Mouse (Mus musculus): ENCODE data around the gene Mill1. TPM values are rescaled to one million over a fixed set of nuclear protein-coding genes. Genes with fewer than 3 reads are reported as not detected.
"Not testable (repeated sequence)": the region's sequence is repeated elsewhere in the genome, so short reads cannot be mapped to it uniquely, and the experiment has no call there.

The Mill1 gene
- not detected in 2 replicates for polyA plus RNA-seq (2015; fragmentation: Nextera tagmentation; extraction: Ambion mirVana)

- Histone ChIP-seq H3K36me3 (ENCODE audit: insufficient read depth, low read length) (no peaks in the 10 kb centered on the region), H3K9ac (replicated peaks; ENCODE audit: low read depth) (no peak within 1 kb of the TSS), H3K27me3 (replicated peaks; ENCODE audit: insufficient read depth, low read length) (no peaks in the 10 kb centered on the region), H3K4me3 (ENCODE audit: low read depth, low read length) (no peak within 1 kb of the TSS), H3K4me2 (replicated peaks; ENCODE audit: low read depth, low read length) (no peak within 1 kb of the TSS), H3K27ac (ENCODE audit: low read length) (no peak within 1 kb of the TSS), H3K9me3 (ENCODE audit: low read length) (no peaks in the 10 kb centered on the region), H3K4me1 (ENCODE audit: insufficient read depth, low read depth, low read length) (no peaks in the 10 kb centered on the region)
- ATAC-seq (no peak), DNase-seq (ENCODE audit: low spot score) (no peak)
- WGBS: 50% methylated on average over 1 of the region's 1 CpGs
- TF ChIP-seq CTCF (IDR thresholded peaks at IDR 0.05) (no peak), EP300 (IDR thresholded peaks at IDR 0.05) (no peak)
These were observed at the start of gene Mill1 for GRCm38 (mm10) chr7:18245047-18245446. TSS of gene Mill1 (plus strand) at chr7:18245347.

- H3K27ac ChIP-seq (ENCODE audit: low read length): no peak overlapping the region
- no peak overlapping the region for H3K4me3 ChIP-seq (ENCODE audit: low read depth, low read length)
- TF ChIP-seq CTCF (IDR thresholded peaks at IDR 0.05) (no peak), EP300 (IDR thresholded peaks at IDR 0.05) (no peak)
- H3K9me3 ChIP-seq (ENCODE audit: low read length): no peaks in the 10 kb centered on the region
- DNase-seq (ENCODE audit: low spot score) (no peak), ATAC-seq (no peak)
- no peaks in the 10 kb centered on the region for H3K27me3 ChIP-seq (replicated peaks; ENCODE audit: insufficient read depth, low read length)
- H3K4me2 ChIP-seq (replicated peaks; ENCODE audit: low read depth, low read length): no peak overlapping the region
- H3K36me3 ChIP-seq (ENCODE audit: insufficient read depth, low read length): no peaks in the 10 kb centered on the region
- 14% methylated on average over 9 of the region's 9 CpGs for WGBS
- no peaks in the 10 kb centered on the region for H3K4me1 ChIP-seq (ENCODE audit: insufficient read depth, low read depth, low read length)
- H3K9ac ChIP-seq (replicated peaks; ENCODE audit: low read depth): no peak overlapping the region
These were observed 34.2 kb upstream of the Mill1 start for GRCm38 (mm10) chr7:18210938-18211337.

GRCm38 (mm10) chr7:18214699-18215098 is 30.4 kb upstream of the Mill1 start:
- Histone ChIP-seq H3K4me2 (replicated peaks; ENCODE audit: low read depth, low read length) (no peak overlapping the region), H3K9ac (replicated peaks; ENCODE audit: low read depth) (no peak overlapping the region), H3K27me3 (replicated peaks; ENCODE audit: insufficient read depth, low read length) (no peaks in the 10 kb centered on the region), H3K9me3 (ENCODE audit: low read length) (no peaks in the 10 kb centered on the region), H3K36me3 (ENCODE audit: insufficient read depth, low read length) (no peaks in the 10 kb centered on the region), H3K4me1 (ENCODE audit: insufficient read depth, low read depth, low read length) (no peaks in the 10 kb centered on the region), H3K4me3 (ENCODE audit: low read depth, low read length) (no peak overlapping the region), H3K27ac (ENCODE audit: low read length) (no peak overlapping the region)
- TF ChIP-seq EP300 (IDR thresholded peaks at IDR 0.05) (no peak), CTCF (IDR thresholded peaks at IDR 0.05) (no peak)
- DNase-seq (ENCODE audit: low spot score): no peak
- no peak for ATAC-seq
- 68% methylated on average over 1 of the region's 1 CpGs for WGBS

- Histone ChIP-seq H3K9me3 (ENCODE audit: low read length) (no peaks in the 10 kb centered on the region), H3K27ac (ENCODE audit: low read length) (no peak overlapping the region), H3K36me3 (ENCODE audit: insufficient read depth, low read length) (no peaks in the 10 kb centered on the region), H3K4me2 (replicated peaks; ENCODE audit: low read depth, low read length) (no peak overlapping the region), H3K9ac (replicated peaks; ENCODE audit: low read depth) (no peak overlapping the region), H3K27me3 (replicated peaks; ENCODE audit: insufficient read depth, low read length) (no peaks in the 10 kb centered on the region), H3K4me1 (ENCODE audit: insufficient read depth, low read depth, low read length) (no peaks in the 10 kb centered on the region), H3K4me3 (ENCODE audit: low read depth, low read length) (no peak overlapping the region)
- TF ChIP-seq EP300 (IDR thresholded peaks at IDR 0.05): no peak
- no peak for TF ChIP-seq CTCF (IDR thresholded peaks at IDR 0.05)
- WGBS: 56% methylated on average over 2 of the region's 2 CpGs
- ATAC-seq (no peak), DNase-seq (ENCODE audit: low spot score) (no peak)
These were observed 6.6 kb upstream of the Mill1 start for GRCm38 (mm10) chr7:18238561-18238960.

DNA sequence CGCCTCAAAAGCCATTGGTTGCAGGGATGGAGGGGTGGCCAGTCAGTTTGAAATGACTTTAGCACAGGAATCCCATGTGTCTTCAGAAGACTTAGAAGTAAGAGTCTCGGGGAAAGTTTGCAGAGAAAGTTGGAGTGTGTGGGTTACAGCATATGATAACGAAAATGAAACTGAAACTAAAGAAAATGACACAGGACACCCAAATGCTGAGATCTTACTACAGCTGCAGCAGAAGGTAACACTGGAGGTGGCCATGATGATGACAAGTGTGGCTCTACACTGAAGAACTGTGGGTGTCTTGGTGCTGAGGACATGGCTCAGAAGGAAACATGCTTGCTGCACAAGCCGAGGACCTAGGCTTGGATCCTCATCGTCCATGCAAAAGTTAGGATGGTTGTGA is 3.9 kb upstream of the Mill1 start:
- Histone ChIP-seq H3K4me2 (replicated peaks; ENCODE audit: low read depth, low read length) (no peak overlapping the region), H3K36me3 (ENCODE audit: insufficient read depth, low read length) (no peaks in the 10 kb centered on the region), H3K9me3 (ENCODE audit: low read length) (no peaks in the 10 kb centered on the region), H3K4me3 (ENCODE audit: low read depth, low read length) (no peak overlapping the region), H3K9ac (replicated peaks; ENCODE audit: low read depth) (no peak overlapping the region), H3K27me3 (replicated peaks; ENCODE audit: insufficient read depth, low read length) (no peaks in the 10 kb centered on the region), H3K4me1 (ENCODE audit: insufficient read depth, low read depth, low read length) (no peaks in the 10 kb centered on the region), H3K27ac (ENCODE audit: low read length) (no peak overlapping the region)
- DNase-seq (ENCODE audit: low spot score) (no peak), ATAC-seq (no peak)
- WGBS: 80% methylated on average over 5 of the region's 5 CpGs
- TF ChIP-seq EP300 (IDR thresholded peaks at IDR 0.05): no peak
- TF ChIP-seq CTCF (IDR thresholded peaks at IDR 0.05): no peak

DNA sequence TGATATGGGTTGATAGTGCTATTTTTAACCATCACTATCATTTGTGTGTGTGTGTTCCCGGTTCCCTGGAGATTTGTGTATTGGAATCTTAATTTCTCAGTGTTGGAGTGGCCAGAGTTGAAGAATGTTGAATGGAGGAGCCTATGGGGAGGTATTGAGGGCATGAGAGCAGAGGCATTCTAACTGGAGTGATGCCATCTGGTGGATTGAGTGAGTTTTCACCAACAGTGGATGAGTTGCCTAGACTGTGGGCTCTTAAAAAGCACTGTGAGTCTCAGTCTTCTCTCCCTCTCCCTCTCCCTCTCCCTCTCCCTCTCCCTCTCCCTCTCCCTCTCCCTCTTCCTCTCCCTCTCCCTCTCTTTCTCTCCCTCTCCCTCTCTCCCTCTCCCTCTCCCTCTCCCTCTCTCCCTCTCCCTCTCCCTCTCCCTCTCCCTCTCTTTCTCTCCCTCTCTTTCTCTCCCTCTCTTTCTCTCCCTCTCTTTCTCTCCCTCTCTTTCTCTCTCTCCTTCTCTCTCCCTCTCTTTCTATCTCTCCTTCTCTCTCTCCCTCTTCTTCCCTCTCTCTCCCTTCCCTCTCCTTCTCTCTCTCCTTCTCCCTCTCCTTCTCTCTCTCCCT is 1.1 kb upstream of the Mill1 start:
- not testable (repeated sequence) for H3K36me3 ChIP-seq (ENCODE audit: insufficient read depth, low read length); H3K4me2 ChIP-seq (replicated peaks; ENCODE audit: low read depth, low read length); H3K27me3 ChIP-seq (replicated peaks; ENCODE audit: insufficient read depth, low read length); H3K4me1 ChIP-seq (ENCODE audit: insufficient read depth, low read depth, low read length); H3K9ac ChIP-seq (replicated peaks; ENCODE audit: low read depth); H3K27ac ChIP-seq (ENCODE audit: low read length); ATAC-seq; DNase-seq (ENCODE audit: low spot score); H3K9me3 ChIP-seq (ENCODE audit: low read length); H3K4me3 ChIP-seq (ENCODE audit: low read depth, low read length)
- WGBS: 13% methylated on average over 1 of the region's 1 CpGs

DNA sequence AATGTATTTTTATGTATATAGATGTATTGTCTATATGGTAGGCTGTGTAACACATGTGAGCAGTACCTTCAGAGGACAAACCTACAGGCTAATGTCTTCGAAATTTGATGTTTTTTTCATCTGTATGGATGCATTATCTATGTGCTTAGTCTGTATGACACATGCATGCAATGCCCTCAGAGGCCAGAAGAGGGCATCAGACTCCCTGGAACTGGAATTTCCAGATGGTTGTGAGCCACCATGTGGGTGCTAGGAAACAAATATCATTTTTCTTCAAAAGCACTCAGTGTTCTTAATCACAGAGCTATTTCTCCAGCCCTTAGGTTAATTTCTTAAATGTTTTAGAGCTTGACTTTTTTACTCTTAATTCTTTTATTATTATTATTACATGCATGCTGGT is 15.1 kb downstream of the Mill1 start:
- Histone ChIP-seq H3K4me2 (replicated peaks; ENCODE audit: low read depth, low read length) (no peak overlapping the region), H3K9me3 (ENCODE audit: low read length) (peaks cover 10% of the 10 kb centered on the region; the same call in 1 of the 2 replicates), H3K4me3 (ENCODE audit: low read depth, low read length) (no peak overlapping the region), H3K36me3 (ENCODE audit: insufficient read depth, low read length) (no peaks in the 10 kb centered on the region), H3K4me1 (ENCODE audit: insufficient read depth, low read depth, low read length) (no peaks in the 10 kb centered on the region), H3K9ac (replicated peaks; ENCODE audit: low read depth) (no peak overlapping the region), H3K27me3 (replicated peaks; ENCODE audit: insufficient read depth, low read length) (no peaks in the 10 kb centered on the region), H3K27ac (ENCODE audit: low read length) (no peak overlapping the region)
- 24% methylated on average over 1 of the region's 1 CpGs for WGBS
- TF ChIP-seq CTCF (IDR thresholded peaks at IDR 0.05): no peak
- TF ChIP-seq EP300 (IDR thresholded peaks at IDR 0.05): no peak
- DNase-seq (ENCODE audit: low spot score) (no peak), ATAC-seq (no peak)

Measured in lung, postnatal 0 days (tissue).